27 mouse cellular contexts compared by ENCODE assay signal in genomic region chr7:144301646-144302045, GRCm38 (mm10).
DNase-seq lines count a peak whose midpoint lies in the region; ATAC-seq lines count a peak whose summit lies in the region.
"Had no signal": no experiment of that assay in that cellular context is flagged by ENCODE, and none has a peak within 500 bp of the region (broad histone marks: within the 10 kb centered on the region; RNA-seq: fewer than 3 reads in every experiment).

No protein-coding gene starts in this region.

- no peaks in the 10 kb centered on the region for H3K9me3 ChIP-seq in megakaryocyte, embryonic 14.5 days
- H3K9me3 ChIP-seq: embryonic facial prominence, embryonic 12.5 days; forebrain, embryonic 10.5 days; heart, embryonic 13.5 days; hindbrain, embryonic 15.5 days; kidney, embryonic 15.5 days; limb, embryonic 12.5 days; liver, embryonic 15.5 days had no signal

- peak overlapping the region; percentile 23 for H3K4me3 ChIP-seq in megakaryocyte, embryonic 14.5 days (replicated peaks)
- H3K4me3 ChIP-seq: embryonic facial prominence, embryonic 12.5 days; forebrain, embryonic 10.5 days; heart, embryonic 13.5 days; hindbrain, embryonic 15.5 days; kidney, embryonic 15.5 days; limb, embryonic 12.5 days; liver, embryonic 15.5 days had no signal

- H3K4me1 ChIP-seq in megakaryocyte, embryonic 14.5 days: peaks cover 8% of the 10 kb centered on the region
- H3K4me1 ChIP-seq: embryonic facial prominence, embryonic 12.5 days; forebrain, embryonic 10.5 days; heart, embryonic 13.5 days; kidney, embryonic 15.5 days; limb, embryonic 12.5 days; liver, embryonic 15.5 days had no signal

- peaks cover 36% of the 10 kb centered on the region for H3K27me3 ChIP-seq in megakaryocyte, embryonic 14.5 days (replicated peaks)
- H3K27me3 ChIP-seq: embryonic facial prominence, embryonic 12.5 days; heart, embryonic 13.5 days; hindbrain, embryonic 15.5 days; kidney, embryonic 15.5 days; limb, embryonic 12.5 days; liver, embryonic 15.5 days had no signal

- ATAC-seq in megakaryocyte, adult 5-6 weeks (ENCODE audit: poor library complexity, severe bottlenecking): no peak
- ATAC-seq: forebrain, embryonic 16.5 days; midbrain, embryonic 16.5 days had no signal

- DNase-seq in cerebellum, adult 18-20 months: peak; percentile 54 to 55
- peak; percentile 91 to 94 for DNase-seq in cerebellum, postnatal 10 days
- DNase-seq in thymus, postnatal 14 days: no peak
- DNase-seq in thymus, postnatal 4 days: no peak
- no peak for DNase-seq in testis, postnatal 10 days (ENCODE audit: low spot score)
- DNase-seq: adrenal gland, adult 8-10 months; B cell, adult 2 months; embryo, embryonic 11 days; gastrocnemius, postnatal 10 days; heart, postnatal 10 days; kidney, adult 18-20 months; kidney, postnatal 25 days; lung, embryonic 14.5 days; lung, postnatal 14 days; right cerebral cortex, postnatal 4 days; thymus, adult 2 months had no signal

- no peaks in the 10 kb centered on the region for H3K36me3 ChIP-seq in megakaryocyte, embryonic 14.5 days (replicated peaks; ENCODE audit: low read length)
- H3K36me3 ChIP-seq: embryonic facial prominence, embryonic 12.5 days; forebrain, embryonic 10.5 days; heart, embryonic 13.5 days; hindbrain, embryonic 15.5 days; kidney, embryonic 15.5 days; limb, embryonic 12.5 days; liver, embryonic 15.5 days had no signal

Comparison
In these comparisons a context has a peak if more than half of its experiments do, and no peak if none do; other contexts are left out.
1. DNase-seq: peak in cerebellum, adult 18-20 months (2 of 2) and cerebellum, postnatal 10 days (2 of 2); none in thymus, postnatal 14 days (single experiment), thymus, postnatal 4 days (single experiment) and testis, postnatal 10 days (single experiment).